Mouse (Mus musculus): ENCODE measurements around the gene Celf5.

DNA sequence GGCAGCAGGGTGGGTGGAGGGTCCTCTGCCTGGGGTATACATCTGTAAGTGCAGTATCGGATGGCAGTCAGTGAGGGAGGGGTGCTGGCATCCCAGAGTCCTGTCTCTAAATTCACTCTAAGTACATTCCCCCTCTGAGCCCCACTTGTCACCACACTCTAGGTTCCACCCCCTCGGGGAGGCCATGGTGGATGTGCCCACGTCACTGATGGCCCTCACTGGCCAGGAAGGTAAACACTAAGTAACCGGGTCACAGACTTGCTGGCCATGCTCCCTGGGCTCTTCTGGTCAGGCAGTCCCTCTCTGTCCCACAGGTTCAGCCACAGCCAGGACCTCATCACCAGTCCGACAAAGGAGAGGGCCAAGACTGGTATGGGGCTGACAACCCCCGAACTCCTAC lies 60.3 kb downstream of the Celf5 start:
- no peak for TF ChIP-seq CTCF (IDR thresholded peaks at IDR 0.05 in 2 of 3, conservative IDR thresholded peaks at IDR 0.05 in 1 of 3; ENCODE audit: control insufficient read depth in 1 of 3, insufficient read depth in 1 of 3, low read depth in 2 of 3, low read length in 3 of 3, poor library complexity in 1 of 3, severe bottlenecking in 1 of 3)
- TF ChIP-seq MYB (IDR thresholded peaks at IDR 0.05; ENCODE audit: low read depth, low read length) = no peak
